Mouse (Mus musculus): ENCODE data around the gene Hyal2. TPM values are rescaled to one million over a fixed set of nuclear protein-coding genes. Genes with fewer than 3 reads are reported as not detected.
"Not testable (repeated sequence)": the region's sequence is repeated elsewhere in the genome, so short reads cannot be mapped to it uniquely, and the experiment has no call there.

Gene Hyal2
- total RNA-seq, 2 experiments from 2014 or later: 20.8 to 28.4 TPM

DNA sequence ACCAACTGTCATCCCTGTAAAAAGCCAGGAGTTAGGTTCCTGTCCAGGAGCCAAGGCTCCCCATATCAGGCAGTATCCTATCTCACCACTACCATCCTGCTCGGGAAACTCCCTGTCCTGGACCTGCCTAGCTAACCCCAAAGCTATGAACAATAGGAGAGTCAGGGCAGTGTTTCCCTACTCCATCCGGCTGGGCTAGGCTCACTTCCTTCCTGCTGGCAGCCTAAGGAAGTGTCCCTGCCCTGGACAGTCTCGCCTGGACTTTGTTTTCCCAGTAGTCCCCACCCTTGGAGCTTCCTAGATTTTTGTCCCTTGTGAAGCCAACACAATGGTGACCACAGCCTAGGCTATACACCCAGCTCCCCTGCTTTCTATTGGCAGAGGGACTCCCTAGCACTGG lies 890 bp upstream of the Hyal2 start:
- DNase-seq: no peak
- intact Hi-C loops (cut with DNase I): no loop called here

DNA sequence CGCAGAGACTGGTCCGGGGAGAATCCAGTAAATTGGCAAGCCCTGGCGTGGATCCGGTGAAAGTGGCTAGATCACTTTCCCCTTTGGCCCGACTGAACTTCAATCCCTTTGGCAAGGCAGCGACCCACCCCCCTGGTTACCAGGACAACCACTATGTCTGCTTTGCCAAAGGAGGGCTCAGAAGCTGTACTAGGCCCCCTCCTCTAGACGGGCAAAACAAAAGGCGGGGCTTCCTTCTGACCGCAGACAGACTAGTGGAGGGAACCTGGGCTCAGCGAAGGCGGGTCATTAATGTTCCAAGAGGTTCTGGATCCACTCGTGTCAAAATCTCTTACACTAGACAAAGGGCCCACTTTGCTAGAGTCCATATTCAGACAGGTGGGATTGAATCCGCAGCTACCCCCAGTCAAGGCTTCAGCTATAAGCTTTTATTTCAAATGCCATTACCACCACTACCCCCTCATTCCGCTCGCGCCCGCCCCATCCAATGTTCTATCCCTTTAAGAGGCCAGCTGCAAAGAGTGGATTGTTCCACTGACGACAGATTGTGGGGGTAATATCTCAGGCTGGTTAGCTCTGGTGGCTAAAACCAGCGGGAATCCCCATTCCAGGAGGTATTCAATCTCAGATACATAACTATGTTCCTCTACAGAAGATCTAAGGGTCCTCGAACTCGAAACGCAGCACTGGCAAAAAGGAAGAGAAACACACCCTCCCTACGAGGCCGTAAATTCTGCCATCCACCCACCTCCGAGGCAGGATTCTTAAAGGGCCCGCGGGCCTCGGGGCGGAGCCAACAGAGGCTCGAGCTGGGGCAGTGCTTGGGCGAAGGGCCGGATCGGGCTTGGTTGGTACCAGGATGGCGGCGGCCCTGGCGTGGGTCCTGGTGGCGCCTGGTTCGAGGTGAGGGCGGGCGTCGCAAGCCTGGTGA lies 851 bp downstream of the Hyal2 start:
- DNase-seq: peak; percentile 89
- intact Hi-C loops (cut with DNase I): no loop called here

DNA sequence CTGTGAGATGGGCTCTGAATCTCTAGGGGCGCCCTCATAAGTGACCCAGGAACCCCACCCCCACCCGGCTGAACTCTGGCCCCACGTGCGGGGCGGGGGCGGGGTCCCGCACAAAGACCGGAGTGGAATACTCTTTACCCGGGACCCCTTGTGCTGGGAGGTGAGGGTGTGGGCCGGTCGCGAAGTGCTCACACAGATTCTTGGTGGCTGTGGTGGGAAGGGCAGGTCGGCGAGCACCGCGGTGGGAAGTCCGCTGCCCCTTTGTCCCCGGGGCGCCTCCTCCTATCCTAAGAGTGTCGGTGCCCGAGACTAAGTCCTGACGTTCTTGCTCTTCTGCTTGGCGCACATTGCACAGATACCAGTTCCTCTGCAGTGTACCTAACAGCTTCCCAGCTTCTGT lies 1.5 kb downstream of the Hyal2 start:
- intact Hi-C loops (cut with DNase I): no loop called here
- no peak for DNase-seq

GRCm38 (mm10) chr9:107570016-107570415 lies 2.3 kb downstream of the Hyal2 start:
- no peak for DNase-seq
- intact Hi-C loops (cut with DNase I): no loop called here

DNA sequence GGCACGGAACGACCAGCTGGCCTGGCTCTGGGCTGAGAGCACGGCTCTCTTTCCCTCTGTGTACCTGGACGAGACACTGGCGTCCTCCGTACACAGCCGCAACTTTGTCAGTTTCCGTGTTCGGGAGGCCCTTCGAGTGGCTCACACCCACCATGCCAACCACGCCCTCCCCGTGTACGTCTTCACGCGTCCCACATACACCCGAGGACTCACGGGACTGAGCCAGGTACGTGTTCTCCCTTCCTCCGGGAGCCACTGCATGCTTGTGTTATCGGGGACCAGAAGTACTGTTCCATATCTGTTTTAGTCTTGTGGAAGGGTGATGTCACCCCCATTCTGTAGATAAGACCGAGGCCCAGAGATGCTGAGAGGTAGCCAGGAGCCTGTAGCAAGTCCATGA lies 3.1 kb downstream of the Hyal2 start:
- intact Hi-C loops (cut with DNase I): no loop called here
- DNase-seq: no peak

DNA sequence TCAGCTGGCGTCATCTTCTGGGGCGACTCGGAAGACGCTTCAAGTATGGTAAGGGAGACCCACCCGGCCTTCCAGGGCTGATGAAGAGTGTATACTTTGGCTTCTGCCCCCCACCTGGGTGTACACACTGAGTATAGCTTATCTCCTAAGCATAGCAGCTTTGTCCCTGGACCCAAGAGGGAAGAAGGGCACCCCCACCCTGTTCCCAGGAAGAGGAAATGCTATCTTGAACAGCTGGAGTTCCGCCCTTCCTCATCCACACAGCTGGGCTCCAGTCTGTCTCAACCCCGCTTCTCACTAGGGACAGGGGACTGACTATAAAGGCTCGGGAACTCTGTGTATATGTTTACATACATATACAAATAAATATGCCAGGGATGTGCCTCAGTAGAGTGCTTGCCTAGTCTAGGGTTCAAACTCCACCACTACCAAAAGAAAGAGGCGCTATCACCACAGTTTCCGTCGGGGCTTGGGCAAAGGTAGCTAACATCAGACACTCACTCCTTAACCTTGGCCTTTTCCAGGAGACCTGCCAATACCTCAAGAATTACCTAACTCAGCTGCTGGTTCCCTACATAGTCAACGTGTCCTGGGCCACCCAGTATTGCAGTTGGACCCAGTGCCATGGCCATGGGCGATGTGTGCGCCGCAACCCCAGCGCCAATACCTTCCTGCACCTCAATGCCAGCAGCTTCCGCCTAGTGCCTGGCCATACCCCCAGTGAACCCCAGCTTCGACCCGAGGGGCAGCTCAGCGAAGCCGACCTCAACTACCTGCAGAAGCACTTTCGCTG lies 4.0 kb downstream of the Hyal2 start:
- DNase-seq: no peak
- intact Hi-C loops (cut with DNase I): no loop called here

DNA sequence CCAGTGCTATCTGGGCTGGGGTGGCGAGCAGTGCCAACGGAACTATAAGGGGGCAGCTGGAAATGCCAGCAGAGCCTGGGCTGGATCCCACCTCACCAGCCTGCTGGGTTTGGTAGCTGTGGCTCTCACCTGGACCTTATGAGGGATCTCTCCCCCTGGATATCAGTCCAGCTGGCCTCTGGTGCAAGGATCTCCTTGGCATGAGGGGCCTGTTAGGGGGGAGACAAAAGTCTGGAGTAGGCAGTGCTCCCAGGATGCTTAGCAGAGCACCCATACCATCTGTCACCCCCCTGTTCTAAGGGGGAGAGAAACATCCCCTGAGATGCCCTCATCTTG lies 4.5 kb downstream of the Hyal2 start:
- intact Hi-C loops (cut with DNase I): no loop called here
- DNase-seq: no peak

- intact Hi-C loops (cut with DNase I): not testable (repeated sequence)
Measured at GRCm38 (mm10) chr9:107573774-107574173, 6.0 kb downstream of the Hyal2 start.

GRCm38 (mm10) chr9:107575579-107576356 lies 8.0 kb downstream of the Hyal2 start:
- DNase-seq: no peak

More at GRCm38 (mm10) chr9:107573774-107574173, 6.0 kb downstream of the Hyal2 start:
- not testable (repeated sequence) for DNase-seq

DNA sequence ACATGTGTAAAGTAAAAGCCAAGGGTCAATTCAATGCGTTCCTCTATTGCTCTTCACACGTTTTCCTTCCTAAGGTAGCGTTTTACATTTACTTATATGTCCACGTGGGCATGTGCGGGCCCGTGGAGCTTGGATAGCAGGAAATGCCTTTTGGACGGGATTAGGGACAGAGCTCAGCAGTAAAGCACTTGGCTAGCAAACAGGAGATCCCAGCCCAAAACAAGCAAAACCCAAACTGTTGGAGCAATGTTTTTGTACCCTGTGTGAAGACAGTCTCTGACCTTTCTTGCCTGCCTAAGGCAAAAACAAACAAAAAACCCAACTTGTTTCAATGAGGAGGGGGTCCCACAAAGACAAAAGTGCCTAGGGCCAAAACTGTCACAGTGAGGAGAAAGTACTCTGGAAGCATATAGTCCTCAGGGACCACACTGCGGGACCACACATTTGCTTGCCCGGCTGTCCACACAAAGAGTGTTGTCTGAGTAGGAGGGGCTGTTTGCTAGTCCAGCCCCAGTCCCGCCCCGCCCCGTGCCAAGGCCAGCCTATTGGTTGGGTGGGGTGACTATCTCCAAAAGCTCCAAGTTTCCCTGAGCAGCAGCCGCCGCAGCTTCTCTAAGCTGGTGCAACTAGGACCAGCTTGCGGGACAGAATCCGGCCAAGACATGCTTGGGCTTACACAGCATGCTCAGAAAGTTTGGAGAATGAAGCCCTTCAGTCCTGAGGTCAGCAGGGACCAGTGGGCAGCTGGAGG lies 8.8 kb downstream of the Hyal2 start, which contains the start of gene Hyal1:
Gene Hyal1, plus strand, starts transcription at position 571 of the 751 bp plus-strand sequence.
- DNase-seq: peak; percentile 90
- intact Hi-C loops (cut with DNase I): no loop called here

More at GRCm38 (mm10) chr9:107575579-107576356, 8.0 kb downstream of the Hyal2 start:
- intact Hi-C loops (cut with DNase I): no loop called here

- no peak for DNase-seq
- intact Hi-C loops (cut with DNase I): no loop called here
Measured at GRCm38 (mm10) chr9:107577871-107578270, 10.1 kb downstream of the Hyal2 start.

DNA sequence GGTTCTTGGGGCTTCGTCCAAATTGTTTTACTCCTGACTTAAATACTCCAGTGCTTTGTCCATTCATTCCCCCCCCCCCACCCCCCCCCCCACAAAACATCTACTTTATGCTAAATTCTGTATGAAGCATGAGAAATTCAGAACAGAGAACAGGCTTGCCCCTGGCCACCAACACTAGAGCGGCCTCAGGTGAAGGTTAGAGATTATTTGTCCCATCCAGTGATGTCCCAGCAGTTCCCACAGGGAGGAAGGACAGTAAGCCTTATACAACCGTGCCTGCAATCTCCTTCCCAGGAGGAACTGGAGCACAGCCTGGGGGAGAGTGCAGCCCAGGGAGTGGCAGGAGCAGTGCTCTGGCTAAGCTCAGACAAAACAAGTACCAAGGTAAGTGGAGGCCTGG lies 10.8 kb downstream of the Hyal2 start, which contains the start of gene Naa80:
Gene Naa80, plus strand, starts transcription at position 301 of the 400 bp plus-strand sequence.
- intact Hi-C loops (cut with DNase I): no loop called here
- no peak for DNase-seq

DNA sequence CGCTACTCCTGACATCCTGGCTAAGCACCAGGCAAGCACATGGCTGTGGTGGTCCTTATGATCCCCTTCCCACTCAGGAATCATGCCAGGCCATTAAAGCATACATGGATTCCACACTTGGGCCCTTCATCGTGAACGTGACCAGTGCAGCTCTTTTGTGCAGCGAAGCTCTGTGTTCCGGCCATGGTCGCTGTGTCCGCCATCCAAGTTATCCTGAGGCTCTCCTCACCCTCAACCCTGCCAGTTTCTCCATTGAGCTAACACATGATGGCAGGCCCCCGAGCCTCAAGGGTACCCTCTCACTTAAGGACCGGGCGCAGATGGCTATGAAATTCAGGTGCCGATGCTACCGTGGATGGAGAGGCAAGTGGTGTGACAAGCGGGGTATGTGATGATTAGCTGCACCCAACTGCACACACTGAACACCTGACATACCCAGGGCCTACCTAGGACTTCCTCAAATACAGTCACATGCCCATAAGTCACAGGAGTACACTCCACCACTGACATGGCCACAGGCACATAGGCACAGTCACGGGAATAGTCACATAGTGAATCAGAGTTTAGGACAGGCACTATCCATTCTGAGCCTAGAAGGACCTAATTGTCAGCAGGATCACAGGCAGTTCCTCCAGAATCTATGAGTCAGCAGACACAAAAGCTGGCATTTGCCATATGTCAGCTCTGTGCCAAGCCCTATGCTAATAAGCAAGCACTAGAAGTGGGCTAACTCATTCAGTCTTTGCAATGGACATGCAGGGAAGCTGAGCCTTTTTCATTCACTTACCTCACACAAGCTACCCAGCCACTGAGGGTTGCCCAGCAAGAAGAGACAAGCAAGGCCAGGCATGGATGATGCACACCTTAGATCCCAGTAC lies 11.5 kb downstream of the Hyal2 start:
- intact Hi-C loops (cut with DNase I): no loop called here
- DNase-seq: no peak

DNA sequence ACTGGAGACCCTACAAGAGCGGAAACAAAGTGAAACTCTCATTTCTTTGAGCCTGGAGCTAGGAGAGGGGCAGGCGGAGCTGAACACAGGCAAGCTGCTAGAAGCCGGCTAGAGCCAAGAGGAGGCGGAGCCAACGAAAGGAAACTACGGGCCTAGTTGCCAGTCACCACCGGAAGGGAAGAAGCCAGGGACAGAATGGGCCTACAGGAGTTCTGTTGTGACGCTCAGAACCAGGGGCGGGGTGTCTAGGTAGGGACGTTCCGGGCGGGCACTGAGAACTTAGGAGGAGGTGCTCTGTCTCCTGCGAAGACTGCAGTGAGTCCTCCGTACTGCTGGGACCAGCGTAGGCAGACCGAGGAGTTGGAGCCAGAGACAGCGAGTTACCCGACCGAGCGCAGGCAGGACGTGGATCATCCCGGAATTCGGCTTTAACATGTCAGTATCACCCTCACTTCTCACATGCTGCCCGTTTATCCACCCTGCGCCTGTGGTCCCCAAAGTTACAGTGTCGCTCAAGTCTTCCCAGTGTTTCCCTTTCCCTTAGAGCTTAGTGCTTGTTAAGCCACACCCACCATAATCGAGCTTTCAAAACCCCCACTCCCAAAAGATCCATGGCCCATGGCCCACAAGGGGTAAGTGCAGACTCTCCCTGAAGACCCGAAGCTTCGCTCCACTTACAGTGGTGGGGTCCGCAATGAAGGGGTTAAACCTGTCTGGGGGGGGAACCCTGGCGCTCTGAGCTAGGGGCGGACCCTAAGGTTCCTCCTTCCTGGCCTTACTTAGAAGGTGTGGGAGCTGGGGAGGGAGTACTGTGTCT lies 13.0 kb downstream of the Hyal2 start, which contains the start of gene Hyal3:
Gene Hyal3, plus strand, starts transcription at position 318 of the 817 bp plus-strand sequence.
- intact Hi-C loops (cut with DNase I): no loop called here

DNA sequence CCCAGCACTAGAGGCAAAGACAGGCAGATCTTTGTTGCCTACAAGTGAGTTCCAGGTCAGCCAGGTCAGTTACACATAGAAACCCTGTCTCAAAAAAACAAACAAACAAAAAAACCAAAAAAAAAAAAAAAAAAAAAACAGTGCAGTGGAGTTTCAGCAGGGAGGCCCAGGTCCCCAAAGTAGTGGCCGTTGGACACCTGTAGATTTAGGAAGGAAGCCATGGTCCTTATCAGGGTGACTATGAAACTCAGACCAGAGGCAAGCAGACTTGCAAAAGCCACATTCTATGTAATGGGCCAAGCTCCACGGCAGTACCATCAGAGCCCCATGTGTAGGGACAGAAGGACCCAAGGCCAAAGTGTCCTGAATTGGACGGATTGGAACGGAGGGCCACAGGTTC lies 13.8 kb downstream of the Hyal2 start:
- intact Hi-C loops (cut with DNase I): no loop called here
- no peak for DNase-seq

More for the DNA sequence above, 13.0 kb downstream of the Hyal2 start, which contains the start of gene Hyal3:
- DNase-seq: peak; percentile 87

GRCm38 (mm10) chr9:107582509-107583062 lies 14.8 kb downstream of the Hyal2 start:
- DNase-seq: no peak

GRCm38 (mm10) chr9:107583174-107583573 lies 15.4 kb downstream of the Hyal2 start:
- DNase-seq: no peak
- intact Hi-C loops (cut with DNase I): no loop called here

More at GRCm38 (mm10) chr9:107582509-107583062, 14.8 kb downstream of the Hyal2 start:
- intact Hi-C loops (cut with DNase I): no loop called here

GRCm38 (mm10) chr9:107586504-107586903 lies 18.8 kb downstream of the Hyal2 start:
- intact Hi-C loops (cut with DNase I): no loop called here
- no peak for DNase-seq
